Mouse (Mus musculus) liver, embryonic 13.5 days (tissue): Measurements from ENCODE around the gene Cdhr5. TPM values are rescaled to one million over a fixed set of nuclear protein-coding genes. Genes with fewer than 3 reads are reported as not detected.
A peak's percentile ranks its signal among the peaks of the same experiment; 100 is the strongest.

Source experiments
- ATAC-seq: fragments of 200-750 bp; cut with Nextera tagmentation; 2 replicates; pipeline ENCODE4 v1.8.0; 2017; ENCODE audit warnings: low read depth, mild to moderate bottlenecking, moderate number of reproducible peaks, moderate library complexity
- DNase-seq: peaks from one replicate; pipeline ENCODE4 v3.0.0; 2022
- H3K27ac ChIP-seq: fragments of 300-500 bp; sonication (generic); 2 replicates; pipeline ENCODE4 v1.5.1; 2015; ENCODE audit warnings: moderate library complexity, mild to moderate bottlenecking, inconsistent platforms
- H3K27me3 ChIP-seq: fragments of 300-500 bp; sonication (generic); 2 replicates; pipeline ENCODE4 v1.6.1; 2015; ENCODE audit warnings: mild to moderate bottlenecking, inconsistent platforms
- H3K36me3 ChIP-seq: fragments of 300-500 bp; sonication (generic); 2 replicates; pipeline ENCODE4 v1.6.1; 2015; ENCODE audit warnings: mild to moderate bottlenecking, inconsistent platforms
- H3K4me1 ChIP-seq: fragments of 300-500 bp; sonication (generic); replicated peaks from 2 replicates; pipeline ENCODE4 v1.6.1; 2015; ENCODE audit warnings: inconsistent platforms
- H3K4me2 ChIP-seq: fragments of 300-500 bp; sonication (generic); 2 replicates; pipeline ENCODE4 v1.6.1; 2015; ENCODE audit warnings: inconsistent platforms, mild to moderate bottlenecking, moderate library complexity
- H3K4me3 ChIP-seq: fragments of 300-500 bp; sonication (generic); replicated peaks from 2 replicates; pipeline ENCODE4 v1.5.1; 2015; ENCODE audit warnings: mild to moderate bottlenecking, inconsistent platforms
- H3K9ac ChIP-seq: fragments of 300-500 bp; sonication (generic); 2 replicates; pipeline ENCODE4 v1.6.1; 2015; ENCODE audit warnings: mild to moderate bottlenecking, inconsistent platforms
- H3K9me3 ChIP-seq: fragments of 300-500 bp; sonication (generic); replicated peaks from 2 replicates; pipeline ENCODE4 v1.6.1; 2016; ENCODE audit warnings: inconsistent platforms
- WGBS: fragments of 180-500 bp; shearing (Covaris S2); methylation state at CpG from one replicate; pipeline ENCODE4 v1.1.7; 2015; ENCODE audit not compliant: insufficient replicate concordance; 5-methylcytosine and 5-hydroxymethylcytosine counted together
- polyA plus RNA-seq: library from polyadenylated mRNA; unstranded; fragments of >200 nt; fragmentation: Nextera tagmentation; extraction: Ambion mirVana; gene quantifications from 2 replicates; pipeline ENCODE4 v1.2.1, GENCODE M21; 2015

The Cdhr5 gene
- polyA plus RNA-seq, 1 experiment from 2014 or later, result 0.10 TPM

DNA sequence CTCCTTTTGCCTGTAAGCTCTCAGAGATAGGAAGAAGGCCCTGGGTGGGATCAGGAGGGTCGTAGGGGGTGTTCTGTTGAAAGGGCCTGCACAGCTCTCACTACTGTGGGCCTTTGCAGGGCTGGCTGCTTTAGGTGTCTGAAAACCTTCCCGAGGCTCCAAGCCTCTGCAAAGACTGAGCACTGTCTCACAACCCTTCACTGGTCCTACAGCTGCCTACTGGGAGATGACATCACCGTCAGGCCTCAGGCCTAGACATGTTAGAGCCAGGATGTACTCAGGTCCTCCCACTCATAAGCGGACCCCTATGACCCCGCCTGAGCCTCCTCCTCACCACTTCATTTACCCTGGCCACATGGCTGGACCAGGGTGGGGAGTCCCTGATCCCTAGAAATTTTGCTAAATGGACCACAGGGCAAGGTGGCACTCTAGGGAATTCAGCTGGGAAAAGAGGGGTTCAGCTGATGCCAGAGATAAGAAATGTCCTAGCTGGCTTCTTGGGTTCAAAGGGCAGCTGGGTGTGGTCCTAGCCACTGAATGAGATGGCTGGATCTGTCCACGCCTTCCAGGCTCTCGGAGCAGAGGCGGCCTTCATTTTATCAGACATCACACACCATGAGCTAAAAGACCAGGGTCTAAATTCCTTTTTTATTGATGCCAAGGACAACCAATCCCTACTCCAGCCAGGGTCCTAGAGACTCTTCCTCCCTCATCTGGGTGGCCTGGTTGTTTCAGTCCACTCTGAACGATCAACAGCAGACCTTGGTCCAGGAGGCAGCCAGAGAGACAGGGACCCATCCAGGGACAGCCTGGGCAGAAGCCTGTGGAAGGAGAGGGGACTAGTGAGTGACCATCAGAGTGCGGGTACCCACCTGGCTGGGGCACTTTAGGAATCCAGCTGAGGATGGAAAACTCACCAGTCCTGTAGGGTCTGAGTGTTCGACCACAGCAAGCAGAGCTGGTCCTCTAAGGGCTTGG, 1.4 kb upstream of the Cdhr5 start:
- Histone ChIP-seq H3K27ac (no peak overlapping the region), H3K27me3 (peaks cover 30% of the 10 kb centered on the region), H3K4me2 (peak overlapping the region; percentile 70; the same call in 1 of the 2 replicates), H3K4me3 (no peak overlapping the region), H3K9ac (no peak overlapping the region), H3K36me3 (no peaks in the 10 kb centered on the region), H3K4me1 (peaks cover 16% of the 10 kb centered on the region), H3K9me3 (no peaks in the 10 kb centered on the region)
- no peak for DNase-seq
- WGBS, result 61% methylated on average over 11 of the region's 11 CpGs
- ATAC-seq, result peak; percentile 2; the same call in 1 of the 2 replicates

DNA sequence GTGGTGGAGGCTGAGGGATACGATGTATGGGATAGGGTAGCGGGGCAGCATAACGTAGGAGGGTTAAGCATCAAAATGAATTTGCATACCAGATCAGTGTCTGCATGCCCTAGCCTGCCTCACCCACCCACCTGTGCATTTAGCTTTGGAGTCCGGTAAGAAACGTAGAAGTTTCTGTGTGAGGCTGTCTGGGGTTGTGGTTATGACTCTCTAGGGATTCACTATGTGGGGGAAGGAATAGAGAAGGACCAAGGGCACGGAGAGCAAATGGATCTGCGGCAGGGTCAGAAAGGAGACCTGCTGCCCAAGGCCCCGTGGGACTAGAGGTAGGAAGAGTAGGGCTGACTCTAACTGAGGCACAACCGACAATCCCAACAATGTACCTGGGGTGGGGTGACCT, 1.2 kb downstream of the Cdhr5 start:
- no peak overlapping the region for H3K4me3 ChIP-seq
- WGBS, result 75% methylated on average over 9 of the region's 9 CpGs

DNA sequence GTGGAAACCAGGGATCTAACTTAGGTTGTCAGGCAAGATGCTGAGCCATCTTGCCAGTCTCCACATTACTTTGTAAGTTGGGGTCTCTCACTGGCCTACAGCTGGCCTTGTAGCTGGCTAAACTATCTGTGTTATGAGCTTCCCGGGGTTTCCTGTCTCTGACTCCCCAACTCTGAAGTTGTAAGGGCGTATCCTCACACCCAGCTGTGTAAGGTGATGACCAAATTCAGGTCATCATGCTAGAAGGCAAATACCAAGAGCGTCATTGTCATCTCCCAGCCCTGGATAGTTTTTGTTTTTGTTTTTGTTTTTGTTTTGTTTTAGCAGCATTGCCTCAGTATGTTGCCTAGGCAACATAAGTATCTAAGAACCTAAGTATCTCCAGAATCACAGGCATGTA, 6.0 kb downstream of the Cdhr5 start:
- H3K27me3 ChIP-seq, result peaks cover 18% of the 10 kb centered on the region; the same call in 1 of the 2 replicates
- no peak overlapping the region for H3K27ac ChIP-seq
- no peaks in the 10 kb centered on the region for H3K36me3 ChIP-seq
- DNase-seq, result no peak
- no peak overlapping the region for H3K4me3 ChIP-seq
- H3K9ac ChIP-seq, result no peak overlapping the region
- H3K4me2 ChIP-seq, result no peak overlapping the region
- no peak for ATAC-seq
- H3K9me3 ChIP-seq, result no peaks in the 10 kb centered on the region
- peaks cover 20% of the 10 kb centered on the region for H3K4me1 ChIP-seq
- 73% methylated on average over 3 of the region's 3 CpGs for WGBS

More for the DNA sequence above, 1.2 kb downstream of the Cdhr5 start:
- Histone ChIP-seq H3K27me3 (peaks cover 27% of the 10 kb centered on the region), H3K36me3 (no peaks in the 10 kb centered on the region), H3K4me1 (peaks cover 16% of the 10 kb centered on the region), H3K27ac (no peak overlapping the region), H3K9ac (no peak overlapping the region), H3K9me3 (no peaks in the 10 kb centered on the region), H3K4me2 (no peak overlapping the region)
- ATAC-seq (no peak), DNase-seq (no peak)

DNA sequence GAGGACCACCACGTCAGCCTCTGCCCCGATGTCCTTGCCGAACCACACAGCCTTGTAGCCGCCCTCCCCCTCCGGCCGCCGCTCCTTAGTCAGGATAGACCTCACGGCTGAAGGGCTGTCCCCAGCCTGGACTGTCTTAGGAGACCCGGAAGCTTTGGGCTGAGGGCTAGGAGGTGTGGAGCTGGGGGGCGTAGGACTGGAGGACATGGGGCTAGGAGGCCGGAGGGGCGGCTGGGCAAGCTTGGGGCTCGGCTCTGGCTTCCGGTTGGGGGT, 7.4 kb downstream of the Cdhr5 start:
- WGBS, result 39% methylated on average over 14 of the region's 14 CpGs
- peaks cover 4% of the 10 kb centered on the region for H3K36me3 ChIP-seq
- DNase-seq, result no peak
- peak overlapping the region; percentile 19; the same call in 1 of the 2 replicates for H3K4me3 ChIP-seq
- peaks cover 18% of the 10 kb centered on the region; the same call in 1 of the 2 replicates for H3K27me3 ChIP-seq
- peak overlapping the region; percentile 61 for H3K4me2 ChIP-seq
- ATAC-seq, result no peak
- H3K27ac ChIP-seq, result no peak overlapping the region
- peaks cover 34% of the 10 kb centered on the region for H3K4me1 ChIP-seq
- H3K9ac ChIP-seq, result peak overlapping the region; percentile 41; the same call in 1 of the 2 replicates
- no peaks in the 10 kb centered on the region for H3K9me3 ChIP-seq

- Histone ChIP-seq H3K27ac (no peak overlapping the region; the same call in 1 of the 2 replicates), H3K27me3 (peaks cover 18% of the 10 kb centered on the region; the same call in 1 of the 2 replicates), H3K4me1 (peaks cover 39% of the 10 kb centered on the region), H3K4me3 (peak overlapping the region; percentile 19; the same call in 1 of the 2 replicates), H3K4me2 (peak overlapping the region; percentile 61), H3K36me3 (peaks cover 9% of the 10 kb centered on the region), H3K9me3 (no peaks in the 10 kb centered on the region), H3K9ac (peak overlapping the region; percentile 41; the same call in 1 of the 2 replicates)
- ATAC-seq (no peak), DNase-seq (no peak)
- WGBS, result 21% methylated on average over 24 of the region's 24 CpGs
Observed at GRCm38 (mm10) chr7:141268466-141269272, 7.9 kb downstream of the Cdhr5 start.

DNA sequence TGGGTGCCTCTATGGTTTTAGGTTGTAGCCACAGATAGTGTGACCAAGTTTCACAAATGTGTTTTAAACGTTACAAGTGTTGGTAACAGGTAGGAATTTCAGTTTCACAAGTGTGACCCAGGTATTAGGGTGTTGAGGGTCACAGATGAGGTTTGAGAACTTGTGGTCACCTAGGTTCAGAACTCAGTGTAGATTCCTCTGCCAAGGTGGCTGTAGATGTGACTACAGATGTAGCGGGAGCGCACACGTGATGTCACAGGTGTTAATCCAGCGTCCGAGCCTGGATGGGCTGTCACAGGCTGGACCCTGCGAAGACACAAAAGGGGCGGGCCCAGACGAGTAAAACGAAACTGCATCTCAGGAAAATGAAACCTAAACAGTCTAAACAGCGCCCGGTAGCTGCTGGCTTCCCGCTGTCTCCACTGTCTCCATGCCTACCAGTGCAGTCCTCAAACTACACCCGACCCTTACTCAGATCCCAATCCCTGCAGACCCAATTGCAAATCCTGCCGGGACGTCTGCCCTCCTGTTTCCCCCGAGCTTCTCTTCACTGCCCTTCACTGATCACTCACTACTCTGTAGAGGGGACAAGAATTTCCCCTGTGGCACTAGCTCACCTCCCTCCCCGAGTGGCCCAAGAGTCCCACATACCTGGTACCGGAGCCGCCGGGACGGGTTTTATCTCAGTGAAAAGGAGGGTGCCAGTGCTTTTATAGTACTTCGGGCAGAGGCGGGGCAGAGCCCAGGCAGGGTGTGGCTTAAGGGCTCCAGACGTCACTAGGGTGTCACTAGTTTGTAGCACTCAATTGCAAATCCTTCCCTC, 10.6 kb downstream of the Cdhr5 start, which contains the start of gene Irf7:
Irf7 (minus strand) TSS at position 743 of the 823 bp plus-strand sequence.
- H3K36me3 ChIP-seq, result peaks cover 36% of the 10 kb centered on the region
- peak; percentile 77 for DNase-seq
- H3K9ac ChIP-seq, result peak within 1 kb of the TSS; percentile 80
- H3K4me3 ChIP-seq, result peak within 1 kb of the TSS; percentile 75
- H3K27ac ChIP-seq, result peak within 1 kb of the TSS; percentile 66
- H3K27me3 ChIP-seq, result peaks cover 18% of the 10 kb centered on the region; the same call in 1 of the 2 replicates
- ATAC-seq, result peak; percentile 80
- H3K4me1 ChIP-seq, result peaks cover 39% of the 10 kb centered on the region
- 5% methylated on average over 25 of the region's 25 CpGs for WGBS
- H3K9me3 ChIP-seq, result no peaks in the 10 kb centered on the region
- peak within 1 kb of the TSS; percentile 88 for H3K4me2 ChIP-seq

DNA sequence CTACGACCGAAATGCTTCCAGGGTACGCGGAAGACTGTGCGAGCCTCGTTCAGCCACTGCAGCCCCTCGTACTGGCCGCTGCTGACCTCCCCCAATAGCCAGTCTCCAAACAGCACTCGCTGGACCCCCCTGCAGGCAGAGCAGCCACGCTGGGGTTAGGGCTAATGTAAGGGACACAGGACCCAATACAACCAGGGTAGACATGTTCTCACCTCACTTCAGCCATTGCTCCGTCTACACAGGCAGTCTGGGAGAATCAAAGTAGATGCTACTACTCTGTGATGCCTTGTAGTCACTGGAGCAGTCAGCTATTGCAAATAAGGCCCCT, 11.2 kb downstream of the Cdhr5 start:
- DNase-seq (no peak), ATAC-seq (0 out of 2 replicates have a peak, but pooled peaks have one; percentile 7)
- H3K9me3 ChIP-seq, result no peaks in the 10 kb centered on the region
- peaks cover 39% of the 10 kb centered on the region for H3K4me1 ChIP-seq
- peak overlapping the region; percentile 80 for H3K9ac ChIP-seq
- peak overlapping the region; percentile 88 for H3K4me2 ChIP-seq
- H3K27ac ChIP-seq, result peak overlapping the region; percentile 8; the same call in 1 of the 2 replicates
- H3K36me3 ChIP-seq, result peaks cover 42% of the 10 kb centered on the region
- H3K4me3 ChIP-seq, result peak overlapping the region; percentile 75
- 35% methylated on average over 11 of the region's 11 CpGs for WGBS
- peaks cover 18% of the 10 kb centered on the region; the same call in 1 of the 2 replicates for H3K27me3 ChIP-seq

DNA sequence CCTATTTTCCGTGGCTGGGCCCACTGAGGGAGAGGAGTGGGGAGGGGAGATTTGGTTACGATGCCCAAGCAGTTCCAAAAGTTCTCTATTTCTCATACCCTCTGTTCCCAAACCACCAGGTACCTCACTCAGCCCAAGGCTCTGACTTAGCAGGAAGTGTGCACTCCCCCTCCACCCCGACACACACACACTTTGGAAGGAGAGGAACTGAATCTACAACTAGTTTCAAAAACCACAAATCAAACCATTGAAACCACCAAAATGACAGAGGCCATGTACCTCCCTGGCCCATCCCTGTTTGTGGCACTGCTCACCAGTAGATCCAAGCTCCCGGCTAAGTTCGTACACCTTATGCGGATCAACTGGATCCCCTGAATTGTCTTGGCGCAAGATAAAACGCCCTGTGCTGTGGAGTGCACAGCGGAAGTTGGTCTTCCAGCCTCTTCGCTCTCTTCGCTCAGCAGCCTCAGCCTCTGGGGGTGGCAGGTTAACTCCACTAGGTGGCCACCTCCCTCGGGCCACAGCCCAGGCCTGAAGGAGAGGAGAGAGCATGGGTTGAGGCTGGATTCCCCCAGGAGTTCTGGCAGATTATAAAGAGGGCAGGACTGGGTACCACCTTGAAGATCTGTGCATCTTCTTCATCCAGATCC, 11.7 kb downstream of the Cdhr5 start:
- ATAC-seq, result peak; percentile 37
- 14% methylated on average over 12 of the region's 12 CpGs for WGBS
- H3K4me1 ChIP-seq, result peaks cover 39% of the 10 kb centered on the region
- peak overlapping the region; percentile 80 for H3K9ac ChIP-seq
- peak overlapping the region; percentile 75 for H3K4me3 ChIP-seq
- H3K36me3 ChIP-seq, result peaks cover 47% of the 10 kb centered on the region
- H3K9me3 ChIP-seq, result no peaks in the 10 kb centered on the region
- H3K27me3 ChIP-seq, result peaks cover 14% of the 10 kb centered on the region; the same call in 1 of the 2 replicates
- H3K4me2 ChIP-seq, result peak overlapping the region; percentile 88
- peak; percentile 43 for DNase-seq
- H3K27ac ChIP-seq, result peak overlapping the region; percentile 29; the same call in 1 of the 2 replicates

DNA sequence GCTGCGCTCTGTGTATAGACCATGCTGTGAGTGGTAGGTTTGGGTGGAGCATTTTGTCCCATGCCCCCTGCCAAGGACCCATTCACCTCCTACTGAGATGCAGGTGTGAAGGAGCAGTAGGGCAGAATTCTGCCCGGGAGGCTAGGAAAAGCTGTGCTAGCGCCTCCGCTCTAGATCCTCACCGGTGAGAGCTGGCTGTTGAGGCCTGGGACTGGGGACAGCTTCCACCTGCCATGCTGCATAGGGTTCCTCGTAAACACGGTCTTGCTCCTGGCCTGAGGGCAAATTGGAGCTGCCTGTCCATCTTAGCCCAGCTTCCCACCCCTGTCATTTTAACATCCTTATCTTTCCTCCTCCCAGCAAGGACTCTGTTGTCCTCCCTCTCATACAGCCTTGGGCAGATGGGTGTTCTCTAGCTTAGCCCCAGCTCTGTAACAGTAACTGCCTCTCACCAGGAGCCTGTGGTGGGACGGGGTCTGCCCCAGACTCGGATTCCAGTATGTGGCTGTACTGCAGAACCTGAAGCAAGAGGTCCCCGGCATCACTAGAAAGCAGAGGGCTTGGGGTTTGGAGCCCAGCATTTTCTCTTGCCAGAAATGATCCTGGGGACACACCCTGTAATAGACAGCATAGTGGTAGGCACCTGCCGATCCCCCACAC, 12.4 kb downstream of the Cdhr5 start:
- Histone ChIP-seq H3K27me3 (0 out of 2 replicates have a peak, but pooled peaks cover 8% of the 10 kb centered on the region), H3K27ac (peak overlapping the region; percentile 29; the same call in 1 of the 2 replicates), H3K36me3 (peaks cover 54% of the 10 kb centered on the region), H3K4me2 (peak overlapping the region; percentile 88; the same call in 1 of the 2 replicates), H3K4me1 (peaks cover 37% of the 10 kb centered on the region), H3K4me3 (no peak overlapping the region; the same call in 1 of the 2 replicates), H3K9me3 (no peaks in the 10 kb centered on the region), H3K9ac (peak overlapping the region; percentile 80; the same call in 1 of the 2 replicates)
- WGBS, result 72% methylated on average over 11 of the region's 11 CpGs
- no peak for ATAC-seq
- no peak for DNase-seq
